Mouse (Mus musculus) urinary bladder, postnatal 14 days (tissue): ENCODE results near the gene Fbxo46.
"Not testable (repeated sequence)": the region's sequence is repeated elsewhere in the genome, so short reads cannot be mapped to it uniquely, and the experiment has no call there.

Source experiments
- DNase-seq: peaks from one replicate; pipeline ENCODE4 v3.0.0; 2021; ENCODE audit warnings: low spot score

Gene Fbxo46

GRCm38 (mm10) chr7:19119631-19120429, at the start of gene Fbxo46:
Gene Fbxo46 (plus strand): TSS chr7:19119859.
- peak; percentile 92 for DNase-seq

- DNase-seq, result not testable (repeated sequence)
These were observed 48.6 kb upstream of the Fbxo46 start for GRCm38 (mm10) chr7:19071024-19071423.

GRCm38 (mm10) chr7:19073504-19073903, 46.2 kb upstream of the Fbxo46 start:
- no peak for DNase-seq

GRCm38 (mm10) chr7:19074494-19074893, 45.2 kb upstream of the Fbxo46 start:
- no peak for DNase-seq

- DNase-seq, result no peak
These were observed 44.4 kb upstream of the Fbxo46 start for GRCm38 (mm10) chr7:19075231-19075630.

GRCm38 (mm10) chr7:19075723-19076585, 43.7 kb upstream of the Fbxo46 start, which contains the start of gene Dmwd:
Gene Dmwd (plus strand): TSS chr7:19076227.
- peak; percentile 92 for DNase-seq

GRCm38 (mm10) chr7:19076586-19076991, 43.1 kb upstream of the Fbxo46 start:
- DNase-seq, result no peak

GRCm38 (mm10) chr7:19077761-19078160, 41.9 kb upstream of the Fbxo46 start:
- DNase-seq, result no peak

- no peak for DNase-seq
These were observed 40.9 kb upstream of the Fbxo46 start for GRCm38 (mm10) chr7:19078732-19079131.

- DNase-seq, result no peak
These were observed 39.2 kb upstream of the Fbxo46 start for GRCm38 (mm10) chr7:19080451-19080950.

- DNase-seq, result no peak
These were observed 37.5 kb upstream of the Fbxo46 start for GRCm38 (mm10) chr7:19082171-19082570.

- DNase-seq, result peak; percentile 57
These were observed 36.6 kb upstream of the Fbxo46 start for GRCm38 (mm10) chr7:19083096-19083495.

- no peak for DNase-seq
These were observed 36.0 kb upstream of the Fbxo46 start, which contains the start of gene Dmpk for GRCm38 (mm10) chr7:19083701-19084100. Gene Dmpk (plus strand): TSS chr7:19083849.

- no peak for DNase-seq
These were observed 35.3 kb upstream of the Fbxo46 start for GRCm38 (mm10) chr7:19084277-19084771.

- DNase-seq, result no peak
These were observed 34.7 kb upstream of the Fbxo46 start for GRCm38 (mm10) chr7:19084921-19085473.

GRCm38 (mm10) chr7:19085495-19085894, 34.2 kb upstream of the Fbxo46 start:
- DNase-seq, result no peak

- peak; percentile 69 for DNase-seq
These were observed 33.6 kb upstream of the Fbxo46 start for GRCm38 (mm10) chr7:19086042-19086441.

GRCm38 (mm10) chr7:19086760-19087159, 32.9 kb upstream of the Fbxo46 start:
- DNase-seq, result no peak

- DNase-seq, result peak; percentile 57
These were observed 30.8 kb upstream of the Fbxo46 start for GRCm38 (mm10) chr7:19088813-19089212.

GRCm38 (mm10) chr7:19091913-19092312, 27.7 kb upstream of the Fbxo46 start:
- DNase-seq, result no peak

- DNase-seq, result peak; percentile 58
These were observed 27.1 kb upstream of the Fbxo46 start for GRCm38 (mm10) chr7:19092381-19093173.
